Mouse (Mus musculus): ENCODE measurements around the gene Pax6. TPM values are rescaled to one million over a fixed set of nuclear protein-coding genes. Genes with fewer than 3 reads are reported as not detected.

The Pax6 gene
- total RNA-seq, 2 experiments from 2014 or later: not detected

- intact Hi-C loops (cut with DNase I): no loop called here
- DNase-seq: no peak
These were observed 33.9 kb downstream of the Pax6 start for GRCm38 (mm10) chr2:105702586-105702985.

- no peak for DNase-seq
These were observed 36.6 kb downstream of the Pax6 start for GRCm38 (mm10) chr2:105705320-105705719.

GRCm38 (mm10) chr2:105709126-105709525 lies 40.4 kb downstream of the Pax6 start:
- intact Hi-C loops (cut with DNase I): no loop called here
- no peak for DNase-seq

More at GRCm38 (mm10) chr2:105705320-105705719, 36.6 kb downstream of the Pax6 start:
- intact Hi-C loops (cut with DNase I): no loop called here

- no peak for DNase-seq
- intact Hi-C loops (cut with DNase I): no loop called here
These were observed 41.8 kb downstream of the Pax6 start for GRCm38 (mm10) chr2:105710511-105710910.

- no peak for DNase-seq
- intact Hi-C loops (cut with DNase I): no loop called here
These were observed 46.9 kb downstream of the Pax6 start for GRCm38 (mm10) chr2:105715409-105716115.

- intact Hi-C loops (cut with DNase I): no loop called here
- no peak for DNase-seq
These were observed 58.0 kb downstream of the Pax6 start for GRCm38 (mm10) chr2:105726657-105727056.

- no peak for DNase-seq
- intact Hi-C loops (cut with DNase I): no loop called here
These were observed 62.0 kb downstream of the Pax6 start for GRCm38 (mm10) chr2:105730704-105731103.

- intact Hi-C loops (cut with DNase I): no loop called here
These were observed 67.5 kb downstream of the Pax6 start for GRCm38 (mm10) chr2:105736166-105736565.

GRCm38 (mm10) chr2:105746896-105747295 lies 78.2 kb downstream of the Pax6 start:
- DNase-seq: no peak
- intact Hi-C loops (cut with DNase I): no loop called here

More at GRCm38 (mm10) chr2:105736166-105736565, 67.5 kb downstream of the Pax6 start:
- no peak for DNase-seq

Other genes starting within 250 kb of the Pax6 start
- 10 to 100 TPM; 12.3 to 12.4 TPM for gene Elp4, start 235.7 kb downstream of the Pax6 start, total RNA-seq (2021)
- 10 to 100 TPM; 76.2 to 77.7 TPM for gene Immp1l, start 235.7 kb downstream of the Pax6 start, total RNA-seq (2021)